Mouse (Mus musculus) ovary, postnatal 14 days (tissue): ENCODE results near the gene Pqlc3.
"Not testable (repeated sequence)": the region's sequence is repeated elsewhere in the genome, so short reads cannot be mapped to it uniquely, and the experiment has no call there.

ENCODE experiments used
- DNase-seq: peaks from one replicate; pipeline ENCODE4 v3.0.0; 2022; ENCODE audit warnings: low spot score

Pqlc3 gene

GRCm38 (mm10) chr12:16999739-17000497 lies at the start of gene Pqlc3:
TSS of gene Pqlc3 (minus strand) at chr12:17000408.
- DNase-seq, result peak; percentile 71

- no peak for DNase-seq
These were observed 49.6 kb upstream of the Pqlc3 start for GRCm38 (mm10) chr12:17049796-17050195.

DNA sequence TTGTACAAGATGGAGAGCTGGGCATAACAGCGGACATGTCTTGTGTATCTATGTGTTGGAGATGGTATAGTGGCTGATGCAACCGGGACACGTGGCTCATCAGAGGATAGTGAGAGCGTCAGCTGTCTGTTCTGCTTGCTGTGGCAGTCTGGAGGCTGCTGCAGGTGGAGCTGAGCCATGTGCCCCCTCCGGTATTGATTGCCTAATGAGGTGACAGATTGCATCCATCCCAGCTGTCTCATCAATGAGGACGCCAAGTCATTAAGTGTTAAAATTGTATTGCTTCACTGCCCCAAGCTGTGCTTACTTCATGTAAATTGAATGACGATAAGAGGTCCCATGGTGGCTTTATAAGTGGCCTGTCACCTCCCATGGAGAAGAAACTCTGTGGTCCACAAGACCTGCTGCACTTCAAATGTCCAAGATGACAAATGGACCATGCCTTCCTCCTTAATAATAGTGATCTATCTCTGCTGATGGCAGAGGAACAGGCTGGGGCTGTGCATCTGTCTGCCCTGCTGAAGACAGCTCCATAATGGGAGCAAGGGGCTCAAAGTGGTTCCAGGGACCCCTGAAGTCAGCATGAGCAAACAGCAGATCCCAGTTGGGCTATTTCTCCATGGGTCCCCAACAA lies 48.9 kb upstream of the Pqlc3 start:
- DNase-seq, result no peak

- DNase-seq, result no peak
These were observed 43.1 kb upstream of the Pqlc3 start for GRCm38 (mm10) chr12:17043311-17043710.

DNA sequence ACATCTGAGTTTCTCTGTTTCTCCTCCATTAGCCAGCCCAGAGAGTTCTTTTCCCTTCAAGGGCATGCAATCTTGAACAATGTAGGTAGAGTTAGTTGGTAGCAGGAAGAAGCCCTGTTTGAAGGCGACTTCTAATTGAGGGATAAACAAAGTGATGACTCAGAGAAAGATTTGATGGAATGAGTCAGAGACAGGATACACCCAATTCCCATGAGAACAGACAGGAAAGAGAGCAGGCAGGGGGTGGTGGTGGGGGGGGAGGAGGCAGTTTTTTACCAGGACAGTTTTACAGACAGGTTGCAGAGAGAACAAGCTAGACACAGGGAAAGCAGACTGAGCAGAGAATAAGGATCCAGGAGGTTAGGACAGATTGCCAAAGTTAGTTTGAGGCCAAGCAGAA lies 40.4 kb upstream of the Pqlc3 start:
- no peak for DNase-seq

GRCm38 (mm10) chr12:17039415-17039814 lies 39.2 kb upstream of the Pqlc3 start:
- no peak for DNase-seq

GRCm38 (mm10) chr12:17038246-17038645 lies 38.0 kb upstream of the Pqlc3 start:
- no peak for DNase-seq

- no peak for DNase-seq
These were observed 36.9 kb upstream of the Pqlc3 start for GRCm38 (mm10) chr12:17037053-17037610.

DNA sequence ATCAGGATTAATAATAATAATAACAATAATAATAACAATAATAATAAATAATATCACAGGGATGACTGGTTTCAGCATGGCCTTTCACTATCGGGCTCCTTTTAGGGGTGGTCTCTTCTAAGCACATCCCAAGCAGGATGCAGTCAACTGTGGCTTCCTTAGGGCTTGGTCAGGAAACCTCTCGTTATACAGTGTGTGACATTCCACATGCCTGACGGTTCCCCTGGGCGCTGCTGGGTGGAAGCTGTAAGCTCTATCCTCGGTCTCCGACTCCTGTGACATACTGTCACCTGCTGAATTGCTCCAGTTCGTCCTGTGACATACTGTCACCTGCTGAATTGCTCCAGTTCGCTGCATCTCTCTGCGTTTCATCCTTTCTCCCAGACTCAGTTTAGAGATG lies 36.3 kb upstream of the Pqlc3 start:
- DNase-seq, result no peak

DNA sequence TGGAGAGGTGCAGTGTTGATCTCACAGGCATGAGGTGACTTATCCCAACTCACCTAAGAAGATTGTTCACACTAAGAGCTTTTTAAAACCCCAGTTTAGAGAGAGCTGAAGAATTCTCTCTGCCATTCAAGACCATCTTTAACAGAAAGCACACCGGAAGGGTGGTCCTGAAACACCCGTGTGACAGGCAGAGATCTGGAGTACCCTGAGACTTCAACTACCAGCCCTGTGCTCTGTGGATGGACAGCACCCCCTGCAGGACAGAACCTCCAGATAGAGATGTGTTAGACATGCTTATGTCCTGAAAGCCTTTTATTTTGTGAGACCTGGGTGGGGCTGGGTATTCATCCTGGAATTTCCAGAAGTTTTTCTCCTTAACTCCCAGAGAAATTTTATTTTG lies 34.9 kb upstream of the Pqlc3 start:
- no peak for DNase-seq

DNA sequence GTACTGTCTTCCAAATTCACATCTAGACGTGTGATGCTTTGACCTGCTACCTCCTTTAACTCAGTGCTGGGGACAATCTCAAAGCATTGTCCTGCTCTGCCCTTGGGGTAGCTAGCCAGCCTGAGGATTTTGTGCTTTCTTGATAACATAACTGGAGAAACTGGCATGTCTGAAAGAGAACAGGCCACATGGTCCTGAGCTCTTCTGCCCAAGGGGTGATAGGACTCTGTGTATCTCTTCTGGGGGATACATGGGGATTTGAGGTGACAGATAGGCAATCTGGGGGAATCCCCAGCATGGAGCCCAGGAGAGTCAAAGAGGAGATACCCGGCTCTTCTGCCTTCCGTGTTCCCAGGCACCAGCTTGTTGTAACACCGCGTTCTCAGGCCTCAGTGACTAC lies 34.5 kb upstream of the Pqlc3 start:
- no peak for DNase-seq

- DNase-seq, result no peak
These were observed 33.2 kb upstream of the Pqlc3 start for GRCm38 (mm10) chr12:17033464-17033841.

GRCm38 (mm10) chr12:17032694-17033463 lies 32.7 kb upstream of the Pqlc3 start:
- DNase-seq, result peak; percentile 74

DNA sequence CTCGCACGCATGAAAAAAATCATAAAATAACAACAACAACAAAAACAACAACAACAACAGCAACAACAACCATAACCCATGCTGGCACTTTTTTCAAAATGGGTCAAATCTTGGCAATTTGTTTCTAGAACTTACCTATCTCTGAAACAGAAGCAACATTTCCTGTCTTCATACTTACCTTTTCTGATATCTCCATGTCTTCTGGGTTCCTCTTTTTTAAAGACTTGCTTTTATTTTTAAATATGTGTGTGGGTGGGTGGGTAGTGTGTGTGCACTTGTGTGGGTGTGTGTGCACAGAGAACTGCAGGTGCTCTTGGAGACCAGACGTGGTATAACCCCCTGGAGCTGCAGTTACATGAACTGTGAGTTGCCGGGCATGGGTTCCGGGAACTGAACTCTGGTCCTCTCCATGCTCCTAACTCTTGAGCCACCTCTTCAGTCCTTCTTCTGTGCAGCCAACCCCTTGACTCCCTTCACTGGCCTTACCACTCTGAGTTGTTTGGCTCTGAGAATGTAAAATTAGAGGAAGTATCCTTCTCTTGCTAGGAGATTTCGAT lies 24.4 kb upstream of the Pqlc3 start:
- no peak for DNase-seq

DNA sequence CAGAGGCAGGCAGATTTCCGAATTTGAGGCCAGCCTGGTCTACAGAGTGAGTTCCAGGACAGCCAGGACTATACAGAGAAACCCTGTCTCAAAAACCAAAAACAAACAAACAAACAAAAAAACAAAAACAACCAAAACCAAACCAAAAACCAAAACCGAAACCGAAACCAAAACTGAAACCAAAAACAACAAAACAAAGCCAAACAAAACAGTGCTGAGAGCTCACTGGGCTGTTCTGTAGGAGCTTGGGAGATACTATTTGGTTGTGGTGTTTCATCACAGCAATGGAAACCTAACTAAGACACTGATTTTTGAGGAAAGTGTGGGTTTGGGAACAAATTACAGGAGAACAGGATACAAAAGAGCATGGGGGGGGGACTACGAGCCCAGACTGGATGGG lies 21.9 kb upstream of the Pqlc3 start:
- DNase-seq, result no peak

- DNase-seq, result not testable (repeated sequence)
These were observed 20.9 kb upstream of the Pqlc3 start for GRCm38 (mm10) chr12:17021125-17021524.

DNA sequence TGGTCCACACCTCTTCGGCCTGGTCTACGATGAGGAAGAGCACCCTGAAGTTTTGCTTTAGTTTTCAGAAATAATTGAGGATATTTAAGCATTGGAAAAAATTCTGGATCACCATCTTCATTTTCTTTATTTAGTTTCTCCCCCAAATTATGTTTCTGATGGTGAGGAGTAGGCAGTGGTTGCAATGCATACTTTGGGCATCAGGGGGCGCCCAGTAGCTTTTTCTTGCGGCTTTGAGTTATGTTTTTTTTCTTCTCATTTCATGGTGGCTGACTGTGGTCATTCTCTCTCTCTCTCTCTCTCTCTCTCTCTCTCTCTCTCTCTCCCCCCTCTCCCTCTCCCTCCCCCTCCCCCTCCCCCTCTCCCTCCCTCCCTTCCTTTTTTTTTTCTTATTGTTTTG lies 18.3 kb upstream of the Pqlc3 start:
- DNase-seq, result peak; percentile 36

DNA sequence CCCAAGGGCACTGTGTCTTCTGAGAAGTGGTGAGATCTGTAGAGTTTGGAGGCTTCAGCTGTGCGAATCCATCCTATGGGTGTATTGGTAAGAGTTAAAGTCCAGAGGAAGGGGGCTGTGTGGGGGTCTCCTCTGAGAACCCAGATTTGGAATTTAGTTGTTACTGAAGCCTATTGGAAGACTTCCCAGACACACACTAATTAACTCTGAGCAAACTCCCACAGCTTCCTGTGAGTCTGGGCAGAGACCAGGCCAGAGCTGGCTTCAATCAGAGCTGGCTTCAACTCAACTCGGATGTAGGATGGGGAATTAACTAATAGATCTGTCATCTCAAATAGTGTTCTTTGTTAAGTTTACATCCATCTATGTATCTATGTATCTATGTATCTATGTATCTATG lies 15.5 kb upstream of the Pqlc3 start:
- no peak for DNase-seq

DNA sequence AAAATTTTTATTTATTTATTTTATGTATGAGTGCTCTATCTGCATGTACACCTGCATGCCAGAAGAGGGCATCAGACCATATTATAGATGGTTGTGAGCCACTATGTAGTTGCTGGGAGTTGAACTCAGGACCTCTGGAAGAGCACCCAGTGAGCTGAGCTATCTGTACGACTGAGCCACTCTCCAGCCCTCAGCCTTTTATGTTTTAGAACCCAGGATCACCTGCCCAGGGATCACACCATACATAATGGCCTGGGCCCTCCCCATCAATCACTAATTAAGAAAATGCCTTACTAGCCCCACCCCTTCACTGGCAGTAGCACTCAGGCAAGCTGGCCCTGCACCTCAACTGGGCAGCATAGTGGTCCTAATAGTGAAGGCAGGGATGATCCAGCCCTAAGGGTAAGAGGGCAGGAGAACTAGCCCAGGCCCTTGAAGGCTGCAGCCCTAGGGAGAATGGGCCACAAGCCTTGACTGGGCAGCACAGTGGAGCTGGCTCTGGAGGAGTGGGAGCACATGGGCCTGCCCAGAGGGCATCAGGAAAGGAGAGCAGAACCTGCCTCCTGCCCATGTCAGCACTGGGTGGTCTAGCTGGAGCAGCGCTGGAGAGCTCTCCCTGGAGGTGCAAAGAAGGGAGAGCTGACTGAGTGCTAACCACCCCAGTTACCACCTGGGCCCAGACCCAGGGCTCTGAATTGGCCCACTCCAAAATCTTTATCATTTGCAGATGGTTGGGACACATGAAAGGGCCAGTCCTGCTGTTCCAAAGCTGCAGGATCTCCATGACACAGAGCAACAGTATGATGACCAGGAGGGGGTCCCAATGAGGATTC lies 12.1 kb upstream of the Pqlc3 start:
- DNase-seq, result no peak

DNA sequence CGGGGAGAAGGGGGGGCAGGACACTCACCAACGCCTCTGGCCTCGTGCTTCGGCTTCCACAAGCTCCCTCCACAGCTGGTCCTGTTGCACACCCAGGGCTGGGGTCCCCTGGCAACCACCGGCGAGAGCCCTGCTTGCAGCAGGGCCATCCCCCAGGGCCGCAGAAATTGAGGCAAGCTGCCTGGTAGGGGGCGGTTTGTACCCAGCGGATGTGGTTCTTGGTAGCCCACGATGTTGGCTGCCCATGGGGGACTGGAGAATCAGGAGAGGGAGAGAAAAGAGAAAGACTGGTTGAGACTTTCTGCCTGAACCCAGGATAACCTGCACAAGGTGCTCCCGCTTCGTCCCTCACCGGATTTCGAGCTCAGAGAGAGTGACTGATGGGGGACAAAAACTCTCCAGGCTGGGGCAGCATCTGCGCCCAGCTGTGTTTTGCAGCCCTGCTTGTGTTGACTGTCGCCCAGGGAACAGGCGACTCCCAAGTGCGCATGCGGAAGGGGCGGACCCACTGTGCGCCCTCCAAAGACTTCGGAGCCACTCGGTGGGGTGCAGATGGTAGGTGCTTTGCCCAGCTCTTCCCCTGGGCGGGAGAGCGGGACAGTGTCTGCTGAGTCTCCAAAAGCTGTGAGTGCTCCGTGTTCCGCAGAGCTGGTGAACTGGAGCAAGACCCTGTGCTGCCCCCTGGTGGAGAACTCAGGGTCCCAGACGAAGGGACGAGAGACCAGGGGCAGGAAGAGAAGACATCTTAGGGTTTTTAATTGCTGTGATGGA lies 11.1 kb upstream of the Pqlc3 start, which contains the start of gene 2410004P03Rik:
2410004P03Rik (minus strand) TSS at position 628 of the 771 bp plus-strand sequence.
- peak; percentile 73 for DNase-seq

- no peak for DNase-seq
These were observed 9.3 kb upstream of the Pqlc3 start for GRCm38 (mm10) chr12:17009466-17009865.
